Mouse (Mus musculus): ENCODE results near the gene Rad17. TPM values are rescaled to one million over a fixed set of nuclear protein-coding genes. Genes with fewer than 3 reads are reported as not detected.

The Rad17 gene
- polyA plus RNA-seq, 1 experiment from 2014 or later, result 18.6 TPM

GRCm38 (mm10) chr13:100595552-100595885 is 55.3 kb downstream of the Rad17 start:
- DNase-seq (ENCODE audit: low spot score), result no peak
- no peak for TF ChIP-seq CTCF (IDR thresholded peaks at IDR 0.05; ENCODE audit: low read depth)
- Histone ChIP-seq H3K27me3 (ENCODE audit: insufficient read depth, low read length) (no peaks in the 10 kb centered on the region), H3K27ac (peak overlapping the region; percentile 60; the same call in 1 of the 2 replicates), H3K4me2 (ENCODE audit: low read length) (no peak overlapping the region), H3K9ac (ENCODE audit: low read depth, low read length) (no peak overlapping the region), H3K4me3 (replicated peaks; ENCODE audit: low read depth, low read length) (no peak overlapping the region), H3K4me1 (replicated peaks; ENCODE audit: insufficient read depth, low read length) (no peaks in the 10 kb centered on the region), H3K9me3 (replicated peaks; ENCODE audit: low read length) (no peaks in the 10 kb centered on the region), H3K36me3 (ENCODE audit: insufficient read depth, low read length) (peaks cover 6% of the 10 kb centered on the region; the same call in 1 of the 2 replicates)
- peak; percentile 29; the same call in 1 of the 2 replicates for ATAC-seq (replicated peaks; ENCODE audit: low FRiP score, low read depth)
- 71% methylated on average over 3 of the region's 3 CpGs for WGBS

DNA sequence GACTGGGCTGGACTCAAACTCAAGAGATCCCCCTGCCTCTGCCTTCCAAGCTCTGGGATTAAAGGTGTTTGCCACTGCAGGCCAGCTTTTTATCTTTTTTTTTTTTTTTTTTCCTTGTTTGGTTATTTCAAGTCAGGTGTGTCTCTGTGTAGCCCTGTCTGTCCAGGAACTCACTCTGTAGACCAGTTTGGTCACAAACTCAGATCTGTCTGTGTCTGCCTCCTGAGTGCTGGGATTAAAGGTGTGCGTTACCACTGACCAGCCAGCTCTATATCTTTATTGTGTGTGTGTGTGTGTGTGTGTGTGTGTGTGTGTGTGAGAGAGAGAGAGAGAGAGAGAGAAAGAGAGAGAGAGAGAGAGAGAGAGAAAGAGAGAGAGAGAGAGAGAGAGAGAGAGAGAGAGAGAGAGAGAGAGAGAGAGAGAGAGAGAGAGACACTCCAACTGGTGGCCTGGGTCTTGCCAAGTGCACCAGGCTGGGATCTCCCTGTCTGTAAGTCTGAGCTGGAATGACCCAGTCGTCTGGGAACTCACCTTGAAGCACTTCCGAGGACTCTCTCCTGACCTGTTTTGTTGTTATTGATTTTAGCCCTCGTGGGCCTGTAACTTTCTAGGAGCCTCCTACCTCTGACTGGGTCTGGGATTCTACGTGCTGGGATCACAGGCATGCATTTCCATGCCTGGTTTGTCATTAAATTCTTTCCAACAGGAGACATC is 55.9 kb downstream of the Rad17 start:
- no peak for TF ChIP-seq CTCF (IDR thresholded peaks at IDR 0.05; ENCODE audit: low read depth)
- H3K4me1 ChIP-seq (replicated peaks; ENCODE audit: insufficient read depth, low read length), result no peaks in the 10 kb centered on the region
- WGBS, result 67% methylated on average over 5 of the region's 5 CpGs
- 0 out of 2 replicates have a peak, but pooled peaks cover 3% of the 10 kb centered on the region for H3K36me3 ChIP-seq (ENCODE audit: insufficient read depth, low read length)
- 0 out of 2 replicates have a peak overlapping the region, but pooled peaks have one; percentile 60 for H3K27ac ChIP-seq
- H3K27me3 ChIP-seq (ENCODE audit: insufficient read depth, low read length), result no peaks in the 10 kb centered on the region
- H3K4me3 ChIP-seq (replicated peaks; ENCODE audit: low read depth, low read length), result no peak overlapping the region
- no peaks in the 10 kb centered on the region for H3K9me3 ChIP-seq (replicated peaks; ENCODE audit: low read length)
- DNase-seq (ENCODE audit: low spot score) (no peak), ATAC-seq (replicated peaks; ENCODE audit: low FRiP score, low read depth) (peak; percentile 46; the same call in 1 of the 2 replicates)
- H3K9ac ChIP-seq (ENCODE audit: low read depth, low read length), result no peak overlapping the region
- no peak overlapping the region for H3K4me2 ChIP-seq (ENCODE audit: low read length)

GRCm38 (mm10) chr13:100594041-100594792 is 56.6 kb downstream of the Rad17 start:
- 48% methylated on average over 11 of the region's 17 CpGs for WGBS
- Histone ChIP-seq H3K9ac (ENCODE audit: low read depth, low read length) (no peak overlapping the region), H3K9me3 (replicated peaks; ENCODE audit: low read length) (no peaks in the 10 kb centered on the region), H3K4me2 (ENCODE audit: low read length) (no peak overlapping the region), H3K27me3 (ENCODE audit: insufficient read depth, low read length) (no peaks in the 10 kb centered on the region), H3K4me1 (replicated peaks; ENCODE audit: insufficient read depth, low read length) (no peaks in the 10 kb centered on the region), H3K36me3 (ENCODE audit: insufficient read depth, low read length) (0 out of 2 replicates have a peak, but pooled peaks cover 3% of the 10 kb centered on the region), H3K27ac (peak overlapping the region; percentile 83), H3K4me3 (replicated peaks; ENCODE audit: low read depth, low read length) (no peak overlapping the region)
- ATAC-seq (replicated peaks; ENCODE audit: low FRiP score, low read depth) (peak; percentile 63; the same call in 1 of the 2 replicates), DNase-seq (ENCODE audit: low spot score) (peak; percentile 54)
- no peak; the same call in 1 of the 2 replicates for TF ChIP-seq CTCF (IDR thresholded peaks at IDR 0.05; ENCODE audit: low read depth)

DNA sequence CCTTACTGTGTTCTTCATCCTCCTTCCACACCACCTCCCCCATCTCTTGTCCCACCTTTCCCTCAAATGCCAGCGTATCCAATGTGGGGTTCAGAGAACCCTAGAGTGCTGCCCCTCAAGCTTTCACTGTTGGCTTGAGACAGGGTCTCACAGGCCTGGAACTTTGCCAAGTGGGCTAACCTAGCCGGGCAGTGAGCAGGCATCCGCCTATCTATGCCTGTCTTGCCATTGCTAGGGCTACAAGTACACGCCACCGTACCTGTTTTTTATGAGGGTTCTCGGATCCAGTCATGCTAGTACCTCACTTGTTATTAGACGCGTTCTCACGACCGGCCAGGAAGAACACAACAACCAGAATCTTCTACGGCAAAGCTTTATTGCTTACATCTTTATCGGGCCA is 62.2 kb downstream of the Rad17 start:
- Histone ChIP-seq H3K27me3 (ENCODE audit: insufficient read depth, low read length) (no peaks in the 10 kb centered on the region), H3K27ac (no peak overlapping the region), H3K4me1 (replicated peaks; ENCODE audit: insufficient read depth, low read length) (no peaks in the 10 kb centered on the region), H3K9me3 (replicated peaks; ENCODE audit: low read length) (no peaks in the 10 kb centered on the region), H3K4me2 (ENCODE audit: low read length) (no peak overlapping the region; the same call in 1 of the 2 replicates), H3K4me3 (replicated peaks; ENCODE audit: low read depth, low read length) (no peak overlapping the region), H3K9ac (ENCODE audit: low read depth, low read length) (no peak overlapping the region), H3K36me3 (ENCODE audit: insufficient read depth, low read length) (no peaks in the 10 kb centered on the region)
- ATAC-seq (replicated peaks; ENCODE audit: low FRiP score, low read depth), result 0 out of 2 replicates have a peak, but pooled peaks have one; percentile 36
- 91% methylated on average over 11 of the region's 12 CpGs for WGBS
- no peak for DNase-seq (ENCODE audit: low spot score)
- TF ChIP-seq CTCF (IDR thresholded peaks at IDR 0.05; ENCODE audit: low read depth), result no peak

DNA sequence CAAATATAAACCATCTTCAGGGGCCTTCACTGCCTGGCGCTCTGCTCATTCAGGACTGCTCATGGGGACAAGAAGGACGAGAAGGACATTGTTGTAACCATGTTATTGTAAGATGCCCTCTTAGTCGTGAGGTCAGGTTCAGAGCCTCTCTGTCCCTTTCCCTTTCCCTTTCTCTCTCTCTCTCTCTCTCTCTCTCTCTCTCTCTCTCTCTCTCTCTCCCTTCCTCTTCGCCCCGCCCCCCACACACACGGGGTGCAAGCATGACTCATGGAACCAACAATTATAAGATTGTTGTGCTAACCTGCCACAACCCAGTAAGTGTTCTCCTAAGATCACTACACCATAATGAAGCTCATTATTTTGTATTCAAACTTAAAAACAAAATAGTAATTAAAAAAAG is 68.7 kb downstream of the Rad17 start:
- no peak overlapping the region for H3K4me2 ChIP-seq (ENCODE audit: low read length)
- no peak overlapping the region for H3K4me3 ChIP-seq (replicated peaks; ENCODE audit: low read depth, low read length)
- H3K27ac ChIP-seq, result peak overlapping the region; percentile 47; the same call in 1 of the 2 replicates
- no peak for TF ChIP-seq CTCF (IDR thresholded peaks at IDR 0.05; ENCODE audit: low read depth)
- no peaks in the 10 kb centered on the region for H3K27me3 ChIP-seq (ENCODE audit: insufficient read depth, low read length)
- DNase-seq (ENCODE audit: low spot score) (no peak), ATAC-seq (replicated peaks; ENCODE audit: low FRiP score, low read depth) (no peak)
- no peaks in the 10 kb centered on the region for H3K4me1 ChIP-seq (replicated peaks; ENCODE audit: insufficient read depth, low read length)
- H3K9ac ChIP-seq (ENCODE audit: low read depth, low read length), result no peak overlapping the region
- H3K36me3 ChIP-seq (ENCODE audit: insufficient read depth, low read length), result no peaks in the 10 kb centered on the region
- no peaks in the 10 kb centered on the region for H3K9me3 ChIP-seq (replicated peaks; ENCODE audit: low read length)
- 25% methylated on average over 6 of the region's 6 CpGs for WGBS

DNA sequence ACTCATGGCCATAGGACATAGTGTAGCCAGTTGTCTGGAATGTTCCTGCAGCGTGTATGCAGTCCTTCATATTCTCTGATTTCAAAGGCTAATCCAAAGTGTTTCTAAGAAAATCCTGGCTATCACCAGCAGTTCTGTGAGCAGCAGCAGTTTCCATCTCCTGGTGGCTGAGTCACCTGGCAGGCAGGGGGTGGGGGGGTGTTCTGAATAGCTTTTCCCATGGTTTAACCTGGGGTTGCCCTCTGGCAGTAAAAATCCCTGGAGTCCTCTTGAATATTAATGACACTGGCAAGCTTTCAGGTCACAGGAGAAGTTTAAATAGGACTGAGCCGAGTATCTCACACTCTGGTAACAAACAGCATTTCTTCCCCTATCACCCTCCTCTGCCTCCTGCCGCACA is 69.2 kb downstream of the Rad17 start:
- Histone ChIP-seq H3K9me3 (replicated peaks; ENCODE audit: low read length) (no peaks in the 10 kb centered on the region), H3K4me2 (ENCODE audit: low read length) (no peak overlapping the region), H3K36me3 (ENCODE audit: insufficient read depth, low read length) (no peaks in the 10 kb centered on the region), H3K4me1 (replicated peaks; ENCODE audit: insufficient read depth, low read length) (no peaks in the 10 kb centered on the region), H3K9ac (ENCODE audit: low read depth, low read length) (no peak overlapping the region), H3K27ac (peak overlapping the region; percentile 47; the same call in 1 of the 2 replicates), H3K4me3 (replicated peaks; ENCODE audit: low read depth, low read length) (no peak overlapping the region), H3K27me3 (ENCODE audit: insufficient read depth, low read length) (no peaks in the 10 kb centered on the region)
- DNase-seq (ENCODE audit: low spot score) (peak; percentile 27), ATAC-seq (replicated peaks; ENCODE audit: low FRiP score, low read depth) (peak; percentile 33; the same call in 1 of the 2 replicates)
- TF ChIP-seq CTCF (IDR thresholded peaks at IDR 0.05; ENCODE audit: low read depth), result no peak
- 12% methylated on average over 3 of the region's 3 CpGs for WGBS

Measured in kidney, postnatal 0 days (tissue).